Mouse (Mus musculus): ENCODE data around the gene Itgb6.

Itgb6 gene

GRCm38 (mm10) chr2:60612906-60613856 lies 109.3 kb downstream of the Itgb6 start:
- no peak for DNase-seq

GRCm38 (mm10) chr2:60611622-60612021 lies 110.8 kb downstream of the Itgb6 start:
- no peak for DNase-seq

DNA sequence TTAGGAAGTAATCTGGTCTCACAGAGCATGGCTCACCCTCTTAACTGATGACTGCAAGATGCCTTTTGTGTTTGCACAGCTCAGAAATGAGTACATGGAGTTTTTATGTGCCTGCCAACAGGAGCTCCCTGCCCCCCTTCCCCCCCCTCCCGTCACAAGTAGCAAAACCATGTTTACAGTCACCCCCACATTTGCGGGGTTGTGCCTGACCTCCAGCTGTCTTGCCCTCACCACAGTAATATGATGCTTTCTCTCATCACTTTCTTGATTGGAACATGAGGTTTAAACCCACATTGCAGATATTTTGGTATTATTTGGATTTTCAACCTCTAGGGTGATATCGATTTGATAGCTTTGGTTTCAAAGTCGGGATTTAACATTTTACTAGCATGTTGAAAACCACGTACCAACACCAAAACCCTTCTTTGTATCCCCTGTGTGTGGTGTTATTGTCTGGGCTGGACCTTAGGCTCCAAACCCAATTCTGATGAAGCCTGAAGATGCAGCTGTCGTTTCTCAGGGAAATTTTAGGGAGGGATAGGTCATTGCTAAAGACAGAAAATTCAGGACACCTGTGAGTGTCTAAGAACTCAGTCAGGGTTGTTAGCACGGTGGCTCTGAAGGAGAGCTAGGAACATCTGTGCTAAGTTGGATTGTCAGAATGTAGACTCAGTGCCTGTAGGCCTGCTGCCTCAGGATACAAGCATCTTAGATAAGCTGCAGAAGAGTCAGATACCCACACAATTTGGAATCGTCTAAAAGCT lies 112.8 kb downstream of the Itgb6 start:
- no peak for DNase-seq

DNA sequence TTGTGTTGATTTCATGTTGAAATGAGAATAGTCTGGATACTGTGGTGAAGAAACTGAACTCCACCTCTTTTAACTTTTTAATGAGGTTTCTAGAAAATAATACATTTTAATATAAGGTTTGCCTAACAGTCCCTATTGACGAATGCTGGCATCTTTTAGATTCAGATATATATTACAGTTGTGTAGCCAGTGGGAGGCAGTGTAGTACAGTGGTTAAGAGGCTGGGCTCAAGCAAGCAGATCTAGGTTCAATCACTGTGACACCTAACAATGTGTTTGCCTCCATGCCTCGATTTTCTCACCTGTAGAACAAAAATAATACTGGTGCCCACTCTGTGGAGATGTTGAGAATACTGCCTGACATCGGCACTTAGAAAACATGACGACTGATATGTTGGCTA lies 114.5 kb downstream of the Itgb6 start:
- no peak for DNase-seq

GRCm38 (mm10) chr2:60601326-60601725 lies 121.1 kb downstream of the Itgb6 start:
- no peak for DNase-seq

GRCm38 (mm10) chr2:60600863-60601262 lies 121.6 kb downstream of the Itgb6 start:
- DNase-seq, result no peak

- DNase-seq, result no peak
Observed at GRCm38 (mm10) chr2:60583416-60583815, 139.0 kb downstream of the Itgb6 start.

DNA sequence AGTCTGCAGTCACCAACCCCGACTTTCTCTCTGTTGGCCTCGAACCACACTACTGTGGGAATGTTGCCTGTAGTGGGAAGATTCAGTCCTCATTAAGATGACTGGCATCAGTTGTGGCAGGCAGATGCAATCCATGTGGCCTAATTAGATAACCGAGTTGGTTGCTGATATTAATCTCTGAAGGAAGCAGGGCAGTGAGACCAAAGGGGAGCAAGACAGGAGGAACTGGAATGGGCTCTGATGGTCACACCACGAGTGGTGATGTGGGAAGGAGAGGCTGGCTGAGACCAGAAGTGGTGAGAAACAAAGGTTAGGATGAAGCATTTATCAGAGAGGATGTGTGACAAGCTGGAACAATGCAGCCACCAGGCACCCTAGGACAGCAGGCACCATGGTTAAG lies 167.9 kb downstream of the Itgb6 start:
- DNase-seq, result no peak

GRCm38 (mm10) chr2:60552902-60553682 lies 169.4 kb downstream of the Itgb6 start, which contains the start of gene Pla2r1:
TSS of gene Pla2r1 (minus strand) at chr2:60553308.
- no peak for DNase-seq

- no peak for DNase-seq
Observed at GRCm38 (mm10) chr2:60552177-60552901, 170.1 kb downstream of the Itgb6 start.

GRCm38 (mm10) chr2:60551673-60552072 lies 170.8 kb downstream of the Itgb6 start:
- DNase-seq, result no peak

GRCm38 (mm10) chr2:60550521-60550920 lies 171.9 kb downstream of the Itgb6 start:
- no peak for DNase-seq

GRCm38 (mm10) chr2:60549851-60550250 lies 172.6 kb downstream of the Itgb6 start:
- DNase-seq, result no peak

All from right cerebral cortex, postnatal 25 days (tissue).